Mouse (Mus musculus): ENCODE measurements around the gene Tgfbr2. TPM values are rescaled to one million over a fixed set of nuclear protein-coding genes. Genes with fewer than 3 reads are reported as not detected.
A peak's percentile ranks its signal among the peaks of the same experiment; 100 is the strongest.

Tgfbr2 gene
- polyA plus RNA-seq, 1 experiment, result 48.4 TPM

DNA sequence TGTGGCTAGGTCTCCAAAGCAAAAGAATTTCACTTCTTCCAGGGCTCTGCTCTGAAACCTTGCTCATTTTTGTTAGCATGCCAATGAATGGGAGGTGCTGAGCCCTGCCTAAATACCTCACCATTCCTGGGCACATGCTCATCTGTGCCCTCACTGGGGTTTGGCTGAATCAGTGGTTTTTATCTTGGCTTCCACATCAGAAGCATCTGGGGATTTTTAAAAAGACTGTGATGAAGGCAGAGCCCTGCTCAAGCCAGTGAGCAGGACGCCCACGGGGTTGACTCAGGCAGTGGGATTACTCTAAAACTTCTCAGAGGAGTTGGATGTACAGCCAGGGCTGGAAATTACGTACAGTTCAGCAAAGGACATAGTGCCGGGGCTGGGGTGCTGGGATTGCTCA is 22.3 kb downstream of the Tgfbr2 start:
- H3K27me3 ChIP-seq (ENCODE audit: control insufficient read depth, insufficient read depth, insufficient read length), result no peaks in the 10 kb centered on the region
- peaks cover 14% of the 10 kb centered on the region for H3K36me3 ChIP-seq (ENCODE audit: control insufficient read depth, insufficient read depth)
- H3K79me2 ChIP-seq (ENCODE audit: control insufficient read depth, insufficient read depth), result peaks cover 30% of the 10 kb centered on the region
- peak overlapping the region; percentile 49 for H3K4me2 ChIP-seq (ENCODE audit: low read depth)
- TF ChIP-seq TCF3 (IDR thresholded peaks at IDR 0.05; ENCODE audit: insufficient read length, low read depth) (no peak), USF1 (IDR thresholded peaks at IDR 0.05; ENCODE audit: low read depth) (peak; percentile 60), TCF12 (IDR thresholded peaks at IDR 0.05; ENCODE audit: insufficient read depth, poor library complexity, severe bottlenecking) (peak; percentile 30), MYOD1 (IDR thresholded peaks at IDR 0.05; ENCODE audit: control insufficient read depth in 1 of 3, insufficient read length in 2 of 3, low read depth in 2 of 3) (peak in 1 of 3 experiments; percentile 60)
- no peak overlapping the region for H3K4me3 ChIP-seq
- H3ac ChIP-seq (ENCODE audit: control insufficient read depth, insufficient read length), result no peak overlapping the region

DNA sequence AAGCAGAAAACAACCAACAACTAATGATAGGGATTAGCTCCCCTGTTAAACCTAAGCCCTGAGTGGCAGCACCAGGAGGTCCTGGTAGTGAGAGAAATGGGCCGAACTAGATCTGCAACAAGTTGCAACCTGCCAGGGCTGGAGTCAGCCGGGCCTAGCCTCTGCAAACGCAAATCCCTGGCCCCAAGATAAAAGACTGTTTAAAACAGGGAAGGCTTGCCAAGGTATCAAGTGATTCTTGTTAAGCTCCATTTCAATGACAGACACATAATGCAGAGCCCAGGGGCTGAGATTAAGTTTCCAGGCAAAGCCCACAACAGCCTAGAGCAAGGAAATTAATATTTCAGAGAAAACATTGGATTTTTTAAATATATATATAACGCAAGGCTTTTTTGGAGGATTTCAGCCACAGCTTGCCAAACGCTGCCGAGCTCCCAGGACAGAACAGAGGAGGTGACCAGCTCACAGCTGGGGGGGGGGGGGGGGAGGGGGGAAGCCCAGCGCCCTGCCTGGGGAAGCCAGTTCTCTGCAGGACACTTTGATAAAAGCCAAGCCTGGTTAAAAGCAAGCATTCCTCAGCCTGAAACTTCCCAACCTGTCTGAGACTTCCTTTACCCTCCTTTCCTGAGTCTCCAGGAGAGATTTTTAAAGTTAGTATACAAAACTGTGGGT is 24.3 kb downstream of the Tgfbr2 start:
- TF ChIP-seq USF1 (IDR thresholded peaks at IDR 0.05; ENCODE audit: low read depth) (no peak), MYOD1 (IDR thresholded peaks at IDR 0.05; ENCODE audit: control insufficient read depth in 1 of 3, insufficient read length in 2 of 3, low read depth in 2 of 3) (peak in 2 of 3 experiments; percentile 49 to 64)
- no peak overlapping the region for H3K4me3 ChIP-seq
- no peaks in the 10 kb centered on the region for H3K27me3 ChIP-seq (ENCODE audit: control insufficient read depth, insufficient read depth, insufficient read length)
- H3K36me3 ChIP-seq (ENCODE audit: control insufficient read depth, insufficient read depth), result peaks cover 11% of the 10 kb centered on the region
- no peak overlapping the region for H3K4me2 ChIP-seq (ENCODE audit: low read depth)
- H3ac ChIP-seq (ENCODE audit: control insufficient read depth, insufficient read length), result no peak overlapping the region
- H3K79me2 ChIP-seq (ENCODE audit: control insufficient read depth, insufficient read depth), result peaks cover 38% of the 10 kb centered on the region

DNA sequence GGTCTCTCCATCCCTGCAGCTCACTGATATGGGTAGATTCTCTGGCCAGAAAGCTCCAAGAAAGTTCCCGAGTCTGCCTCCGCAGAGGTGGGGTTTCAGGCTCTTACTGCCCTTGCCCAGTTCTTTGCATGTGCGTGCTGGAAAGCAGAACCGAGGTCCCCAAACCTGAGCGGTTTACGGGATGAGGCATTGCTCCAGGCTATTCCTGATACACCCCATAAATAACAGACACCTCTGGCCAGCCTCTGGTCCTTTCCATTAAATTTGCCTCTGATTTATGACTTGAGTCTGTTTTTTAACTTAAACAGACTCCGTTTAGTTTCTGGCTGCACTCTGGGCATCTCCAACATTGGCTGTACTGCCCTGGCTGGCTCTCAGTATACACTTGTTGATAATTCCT is 26.4 kb downstream of the Tgfbr2 start:
- H3K36me3 ChIP-seq (ENCODE audit: control insufficient read depth, insufficient read depth), result no peaks in the 10 kb centered on the region
- peaks cover 41% of the 10 kb centered on the region for H3K79me2 ChIP-seq (ENCODE audit: control insufficient read depth, insufficient read depth)
- no peaks in the 10 kb centered on the region for H3K27me3 ChIP-seq (ENCODE audit: control insufficient read depth, insufficient read depth, insufficient read length)
- no peak overlapping the region for H3K4me3 ChIP-seq
- no peak overlapping the region for H3ac ChIP-seq (ENCODE audit: control insufficient read depth, insufficient read length)
- H3K4me2 ChIP-seq (ENCODE audit: low read depth), result no peak overlapping the region
- TF ChIP-seq REST (IDR thresholded peaks at IDR 0.05; ENCODE audit: insufficient read depth, insufficient read length) (no peak), CEBPB (IDR thresholded peaks at IDR 0.05; ENCODE audit: insufficient read depth, poor library complexity, severe bottlenecking) (no peak), MAX (IDR thresholded peaks at IDR 0.05; ENCODE audit: low read depth) (no peak), TCF3 (IDR thresholded peaks at IDR 0.05; ENCODE audit: insufficient read length, low read depth) (no peak), TCF12 (IDR thresholded peaks at IDR 0.05; ENCODE audit: insufficient read depth, poor library complexity, severe bottlenecking) (no peak), E2F4 (IDR thresholded peaks at IDR 0.05; ENCODE audit: insufficient read depth) (no peak)

DNA sequence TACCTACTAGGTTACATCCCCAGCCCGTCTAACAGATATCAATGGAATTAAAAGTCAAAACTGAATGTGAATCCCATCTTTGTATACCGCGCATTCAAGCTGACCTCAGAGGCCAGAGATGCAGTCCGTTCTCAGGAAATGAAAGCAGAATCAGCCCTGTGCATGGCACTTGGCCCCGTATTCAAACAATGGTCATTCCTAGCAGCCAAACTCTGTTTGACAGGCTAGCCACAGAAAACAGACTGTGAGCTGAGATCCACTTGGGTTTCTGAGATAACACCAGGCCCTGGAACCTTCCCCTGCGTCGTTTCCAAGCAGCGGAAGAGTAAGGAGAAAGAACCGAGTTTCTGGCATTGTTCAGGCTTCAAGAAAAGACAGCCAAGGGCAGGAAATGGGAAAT is 28.9 kb downstream of the Tgfbr2 start:
- H3K79me2 ChIP-seq (ENCODE audit: control insufficient read depth, insufficient read depth), result peaks cover 54% of the 10 kb centered on the region
- no peak overlapping the region for H3K4me3 ChIP-seq
- H3K36me3 ChIP-seq (ENCODE audit: control insufficient read depth, insufficient read depth), result no peaks in the 10 kb centered on the region
- H3K4me2 ChIP-seq (ENCODE audit: low read depth), result peak overlapping the region; percentile 27
- H3ac ChIP-seq (ENCODE audit: control insufficient read depth, insufficient read length), result no peak overlapping the region
- H3K27me3 ChIP-seq (ENCODE audit: control insufficient read depth, insufficient read depth, insufficient read length), result no peaks in the 10 kb centered on the region
- TF ChIP-seq USF1 (IDR thresholded peaks at IDR 0.05; ENCODE audit: low read depth) (no peak), CEBPB (IDR thresholded peaks at IDR 0.05; ENCODE audit: insufficient read depth, poor library complexity, severe bottlenecking) (no peak), POLR2AphosphoS2 (IDR thresholded peaks at IDR 0.05; ENCODE audit: insufficient read length, low read depth) (no peak), TCF3 (IDR thresholded peaks at IDR 0.05; ENCODE audit: insufficient read length, low read depth) (no peak), MYOD1 (IDR thresholded peaks at IDR 0.05; ENCODE audit: control insufficient read depth in 1 of 3, insufficient read length in 2 of 3, low read depth in 2 of 3) (no peak), MYOG (IDR thresholded peaks at IDR 0.05; ENCODE audit: control insufficient read depth in 1 of 3, insufficient read depth in 1 of 3, insufficient read length in 2 of 3, low read depth in 2 of 3) (no peak), MAX (IDR thresholded peaks at IDR 0.05; ENCODE audit: low read depth) (no peak)

DNA sequence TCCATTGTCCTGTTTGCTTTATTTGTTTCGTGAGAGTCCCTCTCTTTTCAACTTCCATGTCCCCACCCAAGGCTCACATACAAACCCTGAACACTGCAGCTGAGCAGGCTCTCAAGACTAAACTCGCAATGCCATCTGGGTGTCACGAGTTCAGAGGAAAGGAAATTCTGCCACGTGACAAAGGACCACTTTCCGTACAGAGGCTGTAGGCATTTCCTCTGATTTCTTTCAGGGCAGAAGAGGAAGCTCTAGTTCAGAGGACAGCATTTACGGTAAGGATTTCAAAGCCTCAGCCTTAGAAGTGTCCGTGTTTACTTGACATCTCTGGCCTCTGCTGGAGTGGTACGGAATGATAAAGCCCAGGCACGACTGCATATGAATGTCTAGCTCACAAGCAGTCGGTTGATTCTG is 29.9 kb downstream of the Tgfbr2 start:
- Histone ChIP-seq H3K36me3 (ENCODE audit: control insufficient read depth, insufficient read depth) (no peaks in the 10 kb centered on the region), H3K27me3 (ENCODE audit: control insufficient read depth, insufficient read depth, insufficient read length) (no peaks in the 10 kb centered on the region), H3K79me2 (ENCODE audit: control insufficient read depth, insufficient read depth) (peaks cover 48% of the 10 kb centered on the region), H3K4me2 (ENCODE audit: low read depth) (no peak overlapping the region), H3K4me3 (no peak overlapping the region), H3ac (ENCODE audit: control insufficient read depth, insufficient read length) (no peak overlapping the region)
- TF ChIP-seq REST (IDR thresholded peaks at IDR 0.05; ENCODE audit: insufficient read depth, insufficient read length), result no peak
- TF ChIP-seq MYOD1 (IDR thresholded peaks at IDR 0.05; ENCODE audit: control insufficient read depth in 1 of 3, insufficient read length in 2 of 3, low read depth in 2 of 3), result no peak
- no peak for TF ChIP-seq POLR2A (IDR thresholded peaks at IDR 0.05; ENCODE audit: insufficient read length, low read depth)
- no peak for TF ChIP-seq USF1 (IDR thresholded peaks at IDR 0.05; ENCODE audit: low read depth)
- TF ChIP-seq E2F4 (IDR thresholded peaks at IDR 0.05; ENCODE audit: insufficient read depth), result no peak
- no peak for TF ChIP-seq MYOG (IDR thresholded peaks at IDR 0.05; ENCODE audit: control insufficient read depth in 1 of 3, insufficient read depth in 1 of 3, insufficient read length in 2 of 3, low read depth in 2 of 3)
- no peak for TF ChIP-seq TCF3 (IDR thresholded peaks at IDR 0.05; ENCODE audit: insufficient read length, low read depth)
- no peak for TF ChIP-seq CEBPB (IDR thresholded peaks at IDR 0.05; ENCODE audit: insufficient read depth, poor library complexity, severe bottlenecking)
- no peak for TF ChIP-seq MAX (IDR thresholded peaks at IDR 0.05; ENCODE audit: low read depth)
- TF ChIP-seq SRF (IDR thresholded peaks at IDR 0.05; ENCODE audit: control insufficient read depth, insufficient read length, low read depth), result no peak
- TF ChIP-seq TCF12 (IDR thresholded peaks at IDR 0.05; ENCODE audit: insufficient read depth, poor library complexity, severe bottlenecking), result no peak
- no peak for TF ChIP-seq POLR2AphosphoS2 (IDR thresholded peaks at IDR 0.05; ENCODE audit: insufficient read length, low read depth)
